In genomic region chr5:74530785-74531184, GRCm38 (mm10) we compare ENCODE assay signal across 8 mouse cellular contexts. TPM values are rescaled to one million over a fixed set of nuclear protein-coding genes. Genes with fewer than 3 reads are reported as not detected.
DNase-seq lines count a peak whose midpoint lies in the region; ATAC-seq and TF ChIP-seq lines count a peak whose summit lies in the region.

No protein-coding gene starts in this region.

- no peak for TF ChIP-seq CTCF in liver, embryonic 14.5 days (IDR thresholded peaks at IDR 0.05; ENCODE audit: low read depth)

- TF ChIP-seq EP300 in liver, embryonic 14.5 days (IDR thresholded peaks at IDR 0.05; ENCODE audit: low read depth): no peak

- H3K36me3 ChIP-seq in forebrain, embryonic 14.5 days (ENCODE audit: control insufficient read depth, insufficient read depth, low read length): no peaks in the 10 kb centered on the region
- H3K36me3 ChIP-seq in liver, embryonic 14.5 days (replicated peaks; ENCODE audit: control insufficient read depth, insufficient read depth, low read depth): no peaks in the 10 kb centered on the region

- peak overlapping the region; percentile 66 for H3K9ac ChIP-seq in forebrain, embryonic 14.5 days (ENCODE audit: low read length)
- peak overlapping the region; percentile 73 for H3K9ac ChIP-seq in liver, embryonic 14.5 days (replicated peaks)

- H3K9me3 ChIP-seq in forebrain, embryonic 14.5 days (replicated peaks; ENCODE audit: control insufficient read depth, low read length): no peaks in the 10 kb centered on the region
- no peaks in the 10 kb centered on the region for H3K9me3 ChIP-seq in liver, embryonic 14.5 days (ENCODE audit: control insufficient read depth, low read length)

- 28% methylated on average over 16 of the region's 16 CpGs for WGBS in forebrain, embryonic 14.5 days
- WGBS in liver, embryonic 14.5 days (ENCODE audit: insufficient replicate concordance): 9% methylated on average over 16 of the region's 16 CpGs

- peak overlapping the region; percentile 74 for H3K4me3 ChIP-seq in forebrain, embryonic 14.5 days (ENCODE audit: low read depth, low read length)
- peak overlapping the region; percentile 87 to 88 for H3K4me3 ChIP-seq in liver, embryonic 14.5 days (ENCODE audit: insufficient read depth in 1 of 2, low read depth in 2 of 2, low read length in 2 of 2)

- ATAC-seq in forebrain, embryonic 14.5 days: no peak
- ATAC-seq in liver, embryonic 14.5 days (ENCODE audit: insufficient read depth): no peak

- H3K27ac ChIP-seq in forebrain, embryonic 14.5 days (ENCODE audit: low read depth, low read length): no peak overlapping the region
- H3K27ac ChIP-seq in liver, embryonic 14.5 days: no peak overlapping the region

- H3K27me3 ChIP-seq in forebrain, embryonic 14.5 days (replicated peaks; ENCODE audit: control insufficient read depth, insufficient read depth, low read length): no peaks in the 10 kb centered on the region
- no peaks in the 10 kb centered on the region for H3K27me3 ChIP-seq in liver, embryonic 14.5 days (ENCODE audit: control insufficient read depth, insufficient read depth, low read length)

- H3K4me2 ChIP-seq in forebrain, embryonic 14.5 days (ENCODE audit: low read length): peak overlapping the region; percentile 98
- peak overlapping the region; percentile 98 for H3K4me2 ChIP-seq in liver, embryonic 14.5 days (ENCODE audit: low read depth)

- DNase-seq in heart, adult 11 months: peak; percentile 89
- no peak for DNase-seq in heart, adult 8-10 months (ENCODE audit: low spot score)
- DNase-seq in A20 (ENCODE audit: low read depth, low spot score): peak; percentile 42
- no peak for DNase-seq in forebrain, embryonic 14.5 days (ENCODE audit: low spot score)
- no peak for DNase-seq in liver, embryonic 14.5 days (ENCODE audit: low read depth in 3 of 3, low spot score in 3 of 3)
- DNase-seq in adrenal gland, adult 18-20 months (ENCODE audit: low spot score in 2 of 2): no peak
- DNase-seq in left cerebral cortex, adult 8-10 months (ENCODE audit: low spot score in 2 of 2): no peak
- no peak for DNase-seq in c-Kit-positive CD71-positive TER-119-positive erythroid progenitor cells, embryonic 14.5 days (ENCODE audit: low spot score)

- H3K4me1 ChIP-seq in forebrain, embryonic 14.5 days (ENCODE audit: control insufficient read depth, insufficient read depth, low read length): peaks cover 13% of the 10 kb centered on the region
- H3K4me1 ChIP-seq in liver, embryonic 14.5 days (replicated peaks; ENCODE audit: control insufficient read depth in 2 of 2, insufficient read depth in 2 of 2, low read length in 1 of 2): peaks cover 7 to 12% of the 10 kb centered on the region in 2 experiments; a peak in 3 of 4 replicates

RNA-seq across cellular contexts. Expression of gene Scfd2, which starts 0.8 kb away (rescaled TPM):
- 10 to 100 TPM in 3 of 4 experiments, 1 to 10 TPM in 1; 9.9 to 18.2 (median 12.5) TPM for total RNA-seq in heart, adult 8-10 months (2022)
- 18.6 and 22.4 TPM in 2 replicates for polyA plus RNA-seq in forebrain, embryonic 14.5 days (2014; fragmentation: Nextera tagmentation; extraction: Ambion mirVana)
- polyA plus RNA-seq in liver, embryonic 14.5 days (2012; rRNA removed): 3.9 and 4.3 TPM in 2 replicates
- polyA plus RNA-seq in liver, embryonic 14.5 days (2014; fragmentation: Nextera tagmentation; extraction: Ambion mirVana): 9.4 and 10.3 TPM in 2 replicates
- 10 to 100 TPM; 15.9 to 23.1 TPM for total RNA-seq in adrenal gland, adult 18-20 months (2021)
- total RNA-seq in left cerebral cortex, adult 8-10 months (2022): 10 to 100 TPM; 24.3 to 29.5 (median 27.4) TPM

RNA-seq across cellular contexts. Expression of gene Fip1l1, which starts 4.5 kb away (rescaled TPM):
- 10 to 100 TPM; 24.9 to 32.3 (median 27.3) TPM for total RNA-seq in heart, adult 8-10 months (2022)
- 55.2 and 70.1 TPM in 2 replicates for polyA plus RNA-seq in forebrain, embryonic 14.5 days (2014; fragmentation: Nextera tagmentation; extraction: Ambion mirVana)
- polyA plus RNA-seq in liver, embryonic 14.5 days (2012; rRNA removed): 16.3 and 22.5 TPM in 2 replicates
- polyA plus RNA-seq in liver, embryonic 14.5 days (2014; fragmentation: Nextera tagmentation; extraction: Ambion mirVana): 19.9 and 24.8 TPM in 2 replicates
- total RNA-seq in adrenal gland, adult 18-20 months (2021): 10 to 100 TPM; 54.0 to 64.5 TPM
- total RNA-seq in left cerebral cortex, adult 8-10 months (2022): 10 to 100 TPM; 60.7 to 70.3 (median 65.0) TPM

Comparison
In these comparisons a context has a peak if more than half of its experiments do, and no peak if none do; other contexts are left out.
1. DNase-seq: peak in heart, adult 11 months (single experiment) and A20 (single experiment); none in heart, adult 8-10 months (single experiment), forebrain, embryonic 14.5 days (single experiment), liver, embryonic 14.5 days (0 of 3), adrenal gland, adult 18-20 months (0 of 2), left cerebral cortex, adult 8-10 months (0 of 2) and c-Kit-positive CD71-positive TER-119-positive erythroid progenitor cells, embryonic 14.5 days (single experiment).